Mouse (Mus musculus) lung, embryonic 16.5 days (tissue): ENCODE measurements around the gene Myo1e. TPM values are rescaled to one million over a fixed set of nuclear protein-coding genes. Genes with fewer than 3 reads are reported as not detected.
"Not testable (repeated sequence)": the region's sequence is repeated elsewhere in the genome, so short reads cannot be mapped to it uniquely, and the experiment has no call there.

Experiments used
- ATAC-seq: fragments of 200-750 bp; cut with Nextera tagmentation; 2 replicates; pipeline ENCODE4 v1.8.0; 2017; ENCODE audit warnings: low read depth, mild to moderate bottlenecking, moderate library complexity
- H3K27ac ChIP-seq: fragments of 300-500 bp; sonication (generic); 2 replicates; pipeline ENCODE4 v1.5.1; 2014; ENCODE audit warnings: mild to moderate bottlenecking, control low read depth, low read length
- H3K27me3 ChIP-seq: fragments of 300-500 bp; sonication (generic); 2 replicates; pipeline ENCODE4 v1.6.1; 2014; ENCODE audit warnings: low read depth, low read length, mixed read lengths; ENCODE audit not compliant: control insufficient read depth, insufficient read depth
- H3K36me3 ChIP-seq: fragments of 300-500 bp; sonication (generic); 2 replicates; pipeline ENCODE4 v1.6.1; 2014; ENCODE audit warnings: low read length; ENCODE audit not compliant: control insufficient read depth, insufficient read depth
- H3K4me1 ChIP-seq: fragments of 300-500 bp; sonication (generic); replicated peaks from 2 replicates; pipeline ENCODE4 v1.6.1; 2014; ENCODE audit warnings: low read length, mixed read lengths; ENCODE audit not compliant: control insufficient read depth, insufficient read depth
- H3K4me2 ChIP-seq: fragments of 300-500 bp; sonication (generic); 2 replicates; pipeline ENCODE4 v1.6.1; 2014; ENCODE audit warnings: low read depth, low read length, control low read depth
- H3K4me3 ChIP-seq: fragments of 300-500 bp; sonication (generic); 2 replicates; pipeline ENCODE4 v1.5.1; 2014; ENCODE audit warnings: mild to moderate bottlenecking, low read length, control low read depth
- H3K9ac ChIP-seq: fragments of 300-500 bp; sonication (generic); 2 replicates; pipeline ENCODE4 v1.6.1; 2014; ENCODE audit warnings: low read length, control low read depth
- H3K9me3 ChIP-seq: fragments of 300-500 bp; sonication (generic); 2 replicates; pipeline ENCODE4 v1.6.1; 2016; ENCODE audit warnings: low read length; ENCODE audit not compliant: control insufficient read depth
- WGBS: fragments of 180-500 bp; shearing (Covaris S2); extraction: QIAGEN DNeasy Blood & Tissue Kit; methylation state at CpG from one replicate; pipeline ENCODE4 v1.1.7; 2014; 5-methylcytosine and 5-hydroxymethylcytosine counted together
- polyA plus RNA-seq: library from polyadenylated mRNA; unstranded; fragments of >200 nt; fragmentation: Nextera tagmentation; extraction: Ambion mirVana; gene quantifications from 2 replicates; pipeline ENCODE4 v1.2.1, GENCODE M21; 2015

The Myo1e gene
- polyA plus RNA-seq, 1 experiment from 2014 or later, result 46.2 TPM

- not testable (repeated sequence) for H3K36me3 ChIP-seq, H3K9me3 ChIP-seq, H3K27ac ChIP-seq, H3K4me3 ChIP-seq, H3K27me3 ChIP-seq, H3K9ac ChIP-seq, H3K4me2 ChIP-seq, ATAC-seq
- 89% methylated on average over 7 of the region's 7 CpGs for WGBS
- H3K4me1 ChIP-seq, result peaks cover 39% of the 10 kb centered on the region
Observed at GRCm38 (mm10) chr9:70256027-70256426, 48.9 kb downstream of the Myo1e start.

- H3K9me3 ChIP-seq, result no peaks in the 10 kb centered on the region
- H3K9ac ChIP-seq, result no peak overlapping the region
- H3K27ac ChIP-seq, result peak overlapping the region; percentile 28
- no peaks in the 10 kb centered on the region for H3K36me3 ChIP-seq
- ATAC-seq, result peak; percentile 53
- 24% methylated on average over 13 of the region's 13 CpGs for WGBS
- no peak overlapping the region for H3K4me3 ChIP-seq
- H3K4me1 ChIP-seq, result peaks cover 44% of the 10 kb centered on the region
- no peak overlapping the region for H3K4me2 ChIP-seq
- no peaks in the 10 kb centered on the region for H3K27me3 ChIP-seq
Observed at GRCm38 (mm10) chr9:70257289-70258101, 50.3 kb downstream of the Myo1e start.

DNA sequence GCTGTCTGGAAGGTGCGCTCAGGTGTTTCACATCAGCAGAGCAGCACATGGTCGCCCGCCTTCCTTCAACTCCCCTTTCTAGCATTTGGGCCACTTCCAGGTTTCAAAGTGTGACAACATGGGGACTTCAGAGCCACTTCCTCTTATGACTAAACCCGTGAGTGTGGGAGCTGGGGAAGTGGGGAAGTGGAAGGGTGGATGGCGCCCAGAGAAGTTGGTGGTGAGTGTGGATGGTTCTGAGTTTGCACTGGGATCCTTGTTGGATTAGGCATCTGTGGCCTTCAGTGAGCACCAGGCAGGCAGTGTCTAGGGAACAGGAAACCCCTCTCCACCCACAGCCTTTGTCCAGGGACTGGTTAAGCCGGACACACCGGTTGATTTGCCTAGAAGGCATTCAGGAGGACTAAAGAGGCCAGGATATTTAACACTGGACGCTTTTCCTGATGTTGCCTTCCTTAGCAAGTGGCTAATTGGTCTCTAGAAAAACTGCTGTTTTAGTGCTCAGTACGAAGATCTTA is 53.2 kb downstream of the Myo1e start:
- H3K4me2 ChIP-seq, result no peak overlapping the region
- WGBS, result 36% methylated on average over 9 of the region's 9 CpGs
- H3K27me3 ChIP-seq, result no peaks in the 10 kb centered on the region
- no peak overlapping the region for H3K9ac ChIP-seq
- H3K4me3 ChIP-seq, result no peak overlapping the region
- H3K27ac ChIP-seq, result peak overlapping the region; percentile 78
- no peaks in the 10 kb centered on the region for H3K36me3 ChIP-seq
- ATAC-seq, result peak; percentile 60; the same call in 1 of the 2 replicates
- peaks cover 54% of the 10 kb centered on the region for H3K4me1 ChIP-seq
- H3K9me3 ChIP-seq, result no peaks in the 10 kb centered on the region

- ATAC-seq, result no peak
- H3K4me1 ChIP-seq, result peaks cover 54% of the 10 kb centered on the region
Observed at GRCm38 (mm10) chr9:70261646-70262045, 54.5 kb downstream of the Myo1e start.

DNA sequence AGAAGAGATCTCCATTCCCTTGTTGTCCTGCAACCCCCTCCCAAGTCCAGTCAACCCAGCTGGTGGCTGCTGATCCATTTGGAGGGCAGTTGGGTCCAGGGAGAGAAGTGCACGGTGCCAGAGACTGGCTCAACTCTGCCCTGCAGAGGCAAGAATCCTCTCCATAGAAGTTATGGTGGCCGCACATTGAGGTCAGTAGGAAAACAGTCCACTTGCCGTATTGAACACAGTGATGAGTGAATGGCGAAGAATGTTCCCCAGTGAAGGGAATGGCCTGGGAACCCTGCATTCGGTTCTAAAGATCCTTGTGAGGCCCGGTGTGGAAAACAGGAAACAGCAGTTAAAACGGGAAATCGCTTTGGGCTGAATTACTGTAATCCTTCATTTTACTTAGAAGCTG is 56.0 kb downstream of the Myo1e start:
- Histone ChIP-seq H3K4me2 (no peak overlapping the region), H3K27ac (no peak overlapping the region), H3K9ac (no peak overlapping the region), H3K4me1 (peaks cover 41% of the 10 kb centered on the region), H3K4me3 (no peak overlapping the region), H3K9me3 (no peaks in the 10 kb centered on the region), H3K27me3 (no peaks in the 10 kb centered on the region), H3K36me3 (no peaks in the 10 kb centered on the region)
- no peak for ATAC-seq
- WGBS, result 51% methylated on average over 8 of the region's 8 CpGs

More at GRCm38 (mm10) chr9:70261646-70262045, 54.5 kb downstream of the Myo1e start:
- Histone ChIP-seq H3K4me2 (no peak overlapping the region), H3K4me3 (no peak overlapping the region), H3K9me3 (no peaks in the 10 kb centered on the region), H3K27ac (no peak overlapping the region), H3K27me3 (no peaks in the 10 kb centered on the region), H3K36me3 (no peaks in the 10 kb centered on the region), H3K9ac (no peak overlapping the region; the same call in 1 of the 2 replicates)
- 72% methylated on average over 5 of the region's 5 CpGs for WGBS

- WGBS, result 34% methylated on average over 7 of the region's 7 CpGs
- no peak overlapping the region for H3K9ac ChIP-seq
- H3K4me2 ChIP-seq, result no peak overlapping the region
- no peak overlapping the region; the same call in 1 of the 2 replicates for H3K27ac ChIP-seq
- no peaks in the 10 kb centered on the region for H3K27me3 ChIP-seq
- no peak overlapping the region for H3K4me3 ChIP-seq
- no peaks in the 10 kb centered on the region for H3K9me3 ChIP-seq
- H3K36me3 ChIP-seq, result no peaks in the 10 kb centered on the region
- peaks cover 39% of the 10 kb centered on the region for H3K4me1 ChIP-seq
- no peak; the same call in 1 of the 2 replicates for ATAC-seq
Observed at GRCm38 (mm10) chr9:70263735-70264134, 56.6 kb downstream of the Myo1e start.

DNA sequence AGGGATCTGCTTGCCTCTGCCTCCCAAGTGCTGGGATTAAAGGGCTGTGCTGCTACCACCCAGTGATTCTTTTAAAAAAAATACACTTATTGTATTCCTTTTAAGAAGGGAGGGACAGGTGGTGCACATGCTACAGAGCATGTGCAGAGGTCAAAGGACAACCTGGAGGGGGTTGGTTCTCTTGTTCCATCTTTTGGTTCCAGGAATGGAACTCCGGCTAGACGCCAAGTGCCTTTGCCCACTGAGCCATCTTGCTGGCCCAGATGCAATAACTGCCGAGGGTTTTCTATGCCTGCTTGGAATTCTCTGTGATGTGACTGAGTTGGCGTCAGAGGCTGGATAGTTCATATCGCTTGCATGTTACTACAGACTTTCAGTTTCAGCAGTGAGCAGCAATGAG is 58.4 kb downstream of the Myo1e start:
- H3K4me1 ChIP-seq, result peaks cover 35% of the 10 kb centered on the region
- WGBS, result 79% methylated on average over 5 of the region's 5 CpGs
- no peak overlapping the region for H3K4me3 ChIP-seq
- H3K27me3 ChIP-seq, result no peaks in the 10 kb centered on the region
- no peak overlapping the region for H3K9ac ChIP-seq
- no peak for ATAC-seq
- H3K9me3 ChIP-seq, result no peaks in the 10 kb centered on the region
- H3K36me3 ChIP-seq, result no peaks in the 10 kb centered on the region
- H3K4me2 ChIP-seq, result no peak overlapping the region
- no peak overlapping the region for H3K27ac ChIP-seq

- H3K27me3 ChIP-seq, result no peaks in the 10 kb centered on the region
- WGBS, result 89% methylated on average over 2 of the region's 2 CpGs
Observed at GRCm38 (mm10) chr9:70266186-70266585, 59.0 kb downstream of the Myo1e start.

GRCm38 (mm10) chr9:70267108-70267507 is 60.0 kb downstream of the Myo1e start:
- Histone ChIP-seq H3K4me2 (no peak overlapping the region), H3K9ac (no peak overlapping the region), H3K36me3 (no peaks in the 10 kb centered on the region), H3K4me1 (peaks cover 35% of the 10 kb centered on the region), H3K4me3 (no peak overlapping the region), H3K9me3 (no peaks in the 10 kb centered on the region), H3K27me3 (no peaks in the 10 kb centered on the region), H3K27ac (no peak overlapping the region)
- no peak for ATAC-seq
- WGBS, result 56% methylated on average over 5 of the region's 5 CpGs

More at GRCm38 (mm10) chr9:70266186-70266585, 59.0 kb downstream of the Myo1e start:
- Histone ChIP-seq H3K4me3 (no peak overlapping the region), H3K9me3 (no peaks in the 10 kb centered on the region), H3K27ac (no peak overlapping the region), H3K9ac (no peak overlapping the region), H3K36me3 (no peaks in the 10 kb centered on the region), H3K4me2 (no peak overlapping the region), H3K4me1 (peaks cover 39% of the 10 kb centered on the region)
- no peak for ATAC-seq
